Mouse (Mus musculus): ENCODE results near the gene Emx1. TPM values are rescaled to one million over a fixed set of nuclear protein-coding genes. Genes with fewer than 3 reads are reported as not detected.
"Not testable (repeated sequence)": the region's sequence is repeated elsewhere in the genome, so short reads cannot be mapped to it uniquely, and the experiment has no call there.

Gene Emx1
- not detected for total RNA-seq (2021)
- long read RNA-seq, experiment 1, result 0 reads
- long read RNA-seq, experiment 2, result 0 reads

DNA sequence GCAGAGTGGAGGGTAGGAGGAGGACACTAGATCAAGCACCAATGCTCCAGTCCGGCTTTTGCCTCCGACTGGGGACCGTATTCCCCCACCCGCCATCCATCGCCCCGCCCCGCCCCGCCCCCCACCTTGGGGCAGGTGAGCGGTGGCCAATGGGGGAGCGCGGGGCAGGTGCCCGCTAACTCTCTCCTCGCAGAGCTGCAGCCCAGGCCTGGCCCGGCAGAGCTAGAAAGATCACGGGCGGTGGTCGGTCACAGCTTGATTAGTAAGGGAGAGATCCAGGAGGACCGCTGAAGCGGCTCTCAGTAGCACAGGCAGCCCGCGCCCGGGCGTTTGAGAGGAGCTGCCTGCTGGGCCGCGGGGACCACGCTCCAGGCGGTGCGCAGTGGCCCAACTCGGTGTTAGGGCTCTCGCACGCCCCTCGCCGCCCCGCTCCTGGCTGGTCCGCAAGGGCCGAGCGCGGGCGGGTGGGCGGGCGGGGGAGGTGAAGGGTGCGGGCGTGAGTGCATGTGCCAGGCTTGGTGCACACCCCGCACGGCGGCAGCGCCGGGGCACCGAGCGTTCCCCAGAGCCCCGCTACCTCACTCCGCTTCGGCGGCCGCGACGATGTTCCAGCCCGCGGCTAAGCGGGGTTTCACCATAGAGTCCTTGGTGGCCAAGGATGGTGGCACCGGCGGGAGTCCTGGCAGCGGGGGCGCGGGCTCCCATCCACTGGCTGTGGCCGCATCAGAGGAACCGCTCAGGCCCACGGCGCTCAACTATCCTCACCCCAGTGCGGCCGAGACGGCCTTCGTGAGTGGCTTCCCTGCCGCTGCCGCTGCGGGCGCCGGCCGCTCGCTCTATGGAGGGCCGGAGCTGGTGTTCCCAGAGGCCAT is at the start of gene Emx1:
Gene Emx1, plus strand, starts transcription at position 99 of the 872 bp plus-strand sequence.
- DNase-seq (ENCODE audit: low spot score in 2 of 2), result peak in 1 of 2 experiments; percentile 18

GRCm38 (mm10) chr6:85139534-85139933 is 47.7 kb upstream of the Emx1 start:
- no peak for DNase-seq (ENCODE audit: low spot score in 2 of 2)

- DNase-seq (ENCODE audit: low spot score in 2 of 2), result peak in 1 of 2 experiments; percentile 28
Measured at GRCm38 (mm10) chr6:85141013-85141412, 46.2 kb upstream of the Emx1 start.

DNA sequence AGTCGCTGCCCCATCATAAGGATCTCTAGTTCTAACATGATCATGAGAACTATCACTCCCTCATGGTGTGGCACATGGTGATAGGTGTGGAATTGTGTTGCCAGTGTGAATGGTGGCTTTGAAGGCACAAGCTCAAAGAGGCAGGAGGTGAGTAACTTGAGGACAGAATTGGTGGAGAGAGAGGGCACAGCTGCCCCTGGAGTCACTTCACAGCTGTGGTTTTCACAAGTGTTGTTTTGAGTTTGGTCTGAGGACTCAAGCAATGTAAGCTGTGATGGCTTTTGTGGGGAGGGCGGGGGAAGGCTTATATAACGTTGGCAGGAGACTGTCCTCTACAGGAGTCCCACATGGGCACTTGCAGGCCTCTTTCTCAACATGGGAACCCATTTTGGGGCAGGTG is 42.8 kb upstream of the Emx1 start:
- no peak for DNase-seq (ENCODE audit: low spot score in 2 of 2)

DNA sequence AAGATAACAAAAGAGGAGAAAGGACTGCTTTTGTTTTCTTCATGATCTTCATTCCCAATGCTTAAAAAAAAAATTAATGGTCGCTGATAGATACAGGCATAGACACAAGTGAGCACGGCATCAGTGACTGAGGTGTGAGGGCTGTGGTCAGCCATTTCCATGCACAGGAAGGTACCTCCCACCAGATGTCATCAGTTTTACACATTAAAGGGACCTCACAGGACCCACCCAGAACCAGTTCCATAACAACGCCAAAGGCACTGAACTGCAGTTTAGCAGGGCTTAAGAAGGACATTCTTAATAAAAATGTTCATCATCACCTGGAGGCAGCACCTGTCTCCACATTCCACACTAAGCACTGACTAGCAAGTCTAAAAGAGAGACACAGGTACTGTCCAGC is 39.6 kb upstream of the Emx1 start:
- no peak for DNase-seq (ENCODE audit: low spot score in 2 of 2)

GRCm38 (mm10) chr6:85150386-85150785 is 36.9 kb upstream of the Emx1 start:
- no peak for DNase-seq (ENCODE audit: low spot score in 2 of 2)

GRCm38 (mm10) chr6:85153970-85154540 is 33.2 kb upstream of the Emx1 start:
- DNase-seq (ENCODE audit: low spot score in 2 of 2), result peak; percentile 55 to 64

DNA sequence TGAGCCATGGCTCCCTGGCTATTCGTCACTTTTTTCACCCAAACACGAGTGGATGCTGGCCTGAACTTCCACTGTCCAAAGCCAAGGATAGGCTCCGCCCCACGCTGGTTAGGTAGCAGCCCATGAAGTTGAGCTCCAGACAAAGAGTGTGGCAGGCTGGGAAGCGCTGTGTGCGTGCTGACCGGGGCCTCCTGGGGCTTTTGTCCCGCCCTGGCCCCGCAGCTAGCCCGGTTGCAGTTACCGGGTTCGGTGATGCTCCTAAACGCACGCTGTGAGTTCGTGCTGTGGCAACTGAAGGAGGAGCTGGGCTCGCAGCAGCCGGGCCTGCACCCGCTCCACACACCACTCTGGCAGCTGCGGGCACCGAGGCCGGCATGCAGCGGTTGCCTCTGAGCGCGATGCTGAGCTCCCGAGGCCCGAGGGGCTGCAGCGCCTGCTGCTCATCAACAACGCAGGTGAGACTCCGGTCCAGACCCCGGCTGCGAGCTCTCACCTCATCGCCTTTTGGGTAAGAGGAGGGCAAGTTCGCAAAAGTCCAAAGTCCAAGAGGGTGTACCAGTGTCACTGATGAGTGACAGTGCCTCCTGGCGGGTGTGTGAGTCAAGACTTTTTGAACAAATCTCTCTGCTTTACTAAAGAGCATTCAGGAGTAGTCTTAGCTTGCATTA is 32.2 kb upstream of the Emx1 start:
- peak; percentile 23 to 45 for DNase-seq (ENCODE audit: low spot score in 2 of 2)

GRCm38 (mm10) chr6:85156551-85156950 is 30.7 kb upstream of the Emx1 start:
- DNase-seq (ENCODE audit: low spot score in 2 of 2), result not testable (repeated sequence)

GRCm38 (mm10) chr6:85158040-85158804 is 29.0 kb upstream of the Emx1 start:
- DNase-seq (ENCODE audit: low spot score in 2 of 2), result not testable (repeated sequence)

DNA sequence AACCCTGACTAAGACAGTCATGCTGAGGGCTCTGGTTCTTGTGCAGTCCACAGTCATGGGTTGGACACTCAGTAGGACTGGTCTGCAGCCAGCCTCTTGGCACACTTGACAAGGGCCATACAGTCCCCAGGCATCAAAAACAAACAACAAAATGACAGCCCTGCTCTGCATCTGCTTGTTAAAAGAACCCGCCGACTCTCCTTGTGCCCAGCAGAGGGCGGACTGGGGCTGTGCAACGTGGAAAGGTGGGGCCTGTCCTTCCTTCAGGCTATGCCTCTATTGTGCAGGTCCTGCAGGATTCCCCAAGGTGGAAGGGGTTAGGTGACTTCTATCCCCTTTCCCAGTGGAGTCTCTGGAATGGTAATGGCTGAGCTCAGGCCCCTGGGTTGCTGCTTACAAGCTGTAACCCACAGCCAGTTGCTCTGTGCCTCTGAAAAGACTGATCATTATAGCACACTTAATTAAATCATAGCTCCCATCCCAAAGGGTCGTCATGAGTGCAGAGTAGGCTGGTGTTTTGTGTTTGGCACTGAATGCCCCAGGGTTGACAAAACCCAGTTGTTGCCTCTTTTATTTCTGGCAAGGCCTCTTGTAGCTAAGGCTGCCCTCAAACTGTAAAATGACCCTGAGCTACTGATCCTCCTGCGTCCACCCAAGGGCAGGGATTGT is 28.0 kb upstream of the Emx1 start:
- DNase-seq (ENCODE audit: low spot score in 2 of 2), result peak; percentile 46 to 54

DNA sequence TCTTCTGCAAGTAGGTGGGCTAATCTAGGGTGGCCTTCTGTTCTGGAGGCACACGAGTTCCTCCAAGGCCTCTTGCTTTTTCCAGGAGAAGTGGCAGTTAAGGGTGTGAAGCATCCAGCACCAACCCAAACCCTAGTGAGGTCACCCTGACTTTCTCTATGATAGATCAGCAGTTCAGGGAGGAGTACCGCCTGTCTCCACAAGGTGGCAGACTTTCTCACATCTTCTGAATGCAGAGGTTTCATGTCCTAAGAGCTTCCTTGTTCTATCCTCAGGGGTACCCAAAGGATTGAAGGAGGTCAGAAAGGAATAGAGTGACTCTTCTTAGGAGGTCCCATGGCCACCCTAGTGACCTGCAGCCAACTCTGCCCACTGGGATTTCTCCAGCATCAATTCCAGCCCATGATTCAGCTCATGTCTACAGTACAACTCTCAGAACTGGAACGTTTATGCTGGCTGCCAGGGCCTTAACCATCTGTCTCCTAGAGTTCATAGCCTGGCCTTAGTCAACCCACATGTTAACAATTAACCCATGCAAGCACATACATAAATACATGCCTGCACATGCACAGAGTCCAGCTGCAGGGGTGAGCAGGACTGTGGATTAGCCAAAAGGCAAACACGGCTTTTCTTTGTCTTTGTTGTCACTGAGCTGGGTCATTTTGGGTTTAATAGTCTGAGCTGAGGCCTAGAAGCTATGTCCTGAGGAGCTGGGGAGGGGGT is 26.9 kb upstream of the Emx1 start:
- peak; percentile 64 to 67 for DNase-seq (ENCODE audit: low spot score in 2 of 2)

DNA sequence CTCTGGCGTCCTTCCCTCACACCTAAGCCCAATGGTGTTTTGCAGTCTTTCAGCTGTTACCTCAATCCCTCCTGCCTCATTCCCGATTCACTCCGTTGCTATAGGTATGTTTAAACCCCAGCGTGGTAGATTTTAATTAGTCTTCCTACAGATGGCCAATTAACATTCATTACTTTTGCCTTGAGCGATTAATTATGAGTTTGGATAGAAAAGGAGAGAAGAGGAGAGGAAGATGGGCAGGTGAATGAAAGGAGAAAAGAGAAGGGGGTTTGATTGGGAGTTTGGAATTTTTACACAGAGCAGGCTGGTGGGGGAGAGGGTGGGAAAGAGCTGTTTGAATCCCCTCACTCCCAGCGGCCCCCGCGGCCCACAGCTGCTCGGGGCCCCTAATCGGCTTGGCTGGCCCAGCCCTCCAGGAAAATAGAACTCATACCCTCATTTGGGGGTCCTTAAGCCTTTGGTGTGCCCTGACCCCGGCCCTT is 21.8 kb upstream of the Emx1 start:
- DNase-seq (ENCODE audit: low spot score in 2 of 2), result no peak

- no peak for DNase-seq (ENCODE audit: low spot score in 2 of 2)
Measured at GRCm38 (mm10) chr6:85179569-85179968, 7.7 kb upstream of the Emx1 start.

GRCm38 (mm10) chr6:85180036-85180435 is 7.2 kb upstream of the Emx1 start:
- DNase-seq (ENCODE audit: low spot score in 2 of 2), result no peak

- DNase-seq (ENCODE audit: low spot score in 2 of 2), result no peak
Measured at GRCm38 (mm10) chr6:85183951-85184350, 3.3 kb upstream of the Emx1 start.

DNA sequence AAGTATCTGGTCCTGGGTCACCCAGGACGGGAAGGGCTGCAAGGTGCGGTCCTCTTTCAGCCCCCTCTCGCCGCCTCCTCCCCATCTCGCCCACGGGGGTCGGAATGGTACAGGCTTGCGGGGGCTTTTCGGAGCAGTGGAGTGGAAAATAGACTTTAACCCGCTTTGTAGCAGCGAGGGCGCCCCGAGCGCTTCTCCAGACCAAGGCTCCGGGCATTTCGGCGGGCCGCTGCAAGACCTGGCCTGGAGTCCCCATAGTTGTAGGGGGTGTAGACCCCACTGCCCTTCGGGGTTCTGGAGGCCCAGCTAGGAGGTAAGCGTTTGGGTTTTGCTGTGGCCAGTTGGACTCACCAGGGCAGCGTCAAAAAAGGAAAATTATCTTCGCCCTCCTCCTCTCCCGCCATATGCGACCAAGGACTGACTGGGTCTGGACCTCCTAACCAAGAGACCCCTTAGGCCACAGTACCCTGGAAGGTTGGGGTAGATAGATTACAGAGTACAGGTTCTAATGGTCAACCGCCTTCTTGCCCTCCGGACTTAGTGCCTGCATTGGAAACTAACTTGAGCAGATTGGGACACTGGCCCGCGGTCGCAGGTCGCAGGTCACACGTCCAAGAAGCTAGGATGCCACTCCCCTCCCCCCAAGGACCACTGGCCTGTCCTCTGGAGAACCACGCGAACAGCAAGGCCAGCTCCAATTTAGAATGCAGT is 1.1 kb upstream of the Emx1 start:
- no peak for DNase-seq (ENCODE audit: low spot score in 2 of 2)

- no peak for DNase-seq (ENCODE audit: low spot score in 2 of 2)
Measured at GRCm38 (mm10) chr6:85186744-85187059, 536 bp upstream of the Emx1 start.
